ENCODE assay signal across 8 mouse cellular contexts in genomic region chr12:99964301-99965202, GRCm38 (mm10). TPM values are rescaled to one million over a fixed set of nuclear protein-coding genes. Genes with fewer than 3 reads are reported as not detected.
DNase-seq lines count a peak whose midpoint lies in the region; ATAC-seq and TF ChIP-seq lines count a peak whose summit lies in the region.

TSS of gene Kcnk13 (plus strand) at chr12:99964499.

- H3K9ac ChIP-seq in ES-Bruce4 (ENCODE audit: low read depth, poor library complexity, severe bottlenecking): peak within 1 kb of the TSS; percentile 10; the same call in 1 of the 2 replicates
- H3K9ac ChIP-seq in forebrain, embryonic 13.5 days: peak within 1 kb of the TSS; percentile 60
- H3K9ac ChIP-seq in neural tube, embryonic 15.5 days (replicated peaks): peak within 1 kb of the TSS; percentile 53

- H3K36me3 ChIP-seq in ES-Bruce4 (ENCODE audit: control insufficient read depth, insufficient read depth, low read length, poor library complexity, severe bottlenecking): no peaks in the 10 kb centered on the region
- H3K36me3 ChIP-seq in forebrain, embryonic 13.5 days (ENCODE audit: poor library complexity, severe bottlenecking): no peaks in the 10 kb centered on the region
- no peaks in the 10 kb centered on the region for H3K36me3 ChIP-seq in neural tube, embryonic 15.5 days
- no peaks in the 10 kb centered on the region for H3K36me3 ChIP-seq in thymus, adult 2 months (ENCODE audit: control insufficient read depth, insufficient read depth, low read length)

- H3K4me2 ChIP-seq in forebrain, embryonic 13.5 days: peak within 1 kb of the TSS; percentile 98
- H3K4me2 ChIP-seq in neural tube, embryonic 15.5 days: peak within 1 kb of the TSS; percentile 98

- peak; percentile 76 for ATAC-seq in forebrain, embryonic 13.5 days
- ATAC-seq in neural tube, embryonic 15.5 days (ENCODE audit: low FRiP score): peak; percentile 59; the same call in 1 of the 2 replicates

- no peaks in the 10 kb centered on the region for H3K4me1 ChIP-seq in ES-Bruce4 (ENCODE audit: control insufficient read depth, insufficient read depth, low read length)
- H3K4me1 ChIP-seq in forebrain, embryonic 13.5 days: peaks cover 42% of the 10 kb centered on the region
- H3K4me1 ChIP-seq in lung, adult 2 months (ENCODE audit: control insufficient read depth, insufficient read depth, low read length): peaks cover 6% of the 10 kb centered on the region; the same call in 1 of the 2 replicates
- H3K4me1 ChIP-seq in neural tube, embryonic 15.5 days: peaks cover 28% of the 10 kb centered on the region
- H3K4me1 ChIP-seq in thymus, adult 2 months (replicated peaks; ENCODE audit: control insufficient read depth, insufficient read depth, low read length): peaks cover 17% of the 10 kb centered on the region

- WGBS in forebrain, embryonic 13.5 days: under 1% methylated on average over 39 of the region's 39 CpGs
- WGBS in lung, adult 2 months: 2% methylated on average over 39 of the region's 39 CpGs
- WGBS in neural tube, embryonic 15.5 days: 1% methylated on average over 39 of the region's 39 CpGs
- whole genome bisulfite sequencing in thymus, adult 2 months: 3% methylated on average over 39 of the region's 39 CpGs

- no peak for TF ChIP-seq POLR2A in ES-Bruce4 (IDR thresholded peaks at IDR 0.05; ENCODE audit: insufficient read depth, low read length)
- no peak for TF ChIP-seq POLR2A in lung, adult 2 months (IDR thresholded peaks at IDR 0.05; ENCODE audit: borderline replicate concordance, extremely low read depth, low read depth, low read length)
- no peak for TF ChIP-seq POLR2A in thymus, adult 2 months (IDR thresholded peaks at IDR 0.05; ENCODE audit: control insufficient read depth, extremely low read depth, insufficient read depth, low read length, poor library complexity)

- intact Hi-C loops in heart, postnatal 25 days (cut with DNase I): loop anchor here (5.0 kb wide), 3 partner anchors 57 to 882 kb away; no protein-coding TSS in a partner anchor

- H3K4me3 ChIP-seq in ES-Bruce4 (ENCODE audit: low read depth, low read length): peak within 1 kb of the TSS; percentile 54
- peak within 1 kb of the TSS; percentile 56 for H3K4me3 ChIP-seq in forebrain, embryonic 13.5 days
- peak within 1 kb of the TSS; percentile 51 for H3K4me3 ChIP-seq in lung, adult 2 months (replicated peaks; ENCODE audit: extremely low read depth, low read depth, low read length)
- H3K4me3 ChIP-seq in neural tube, embryonic 15.5 days (replicated peaks): peak within 1 kb of the TSS; percentile 56
- peak within 1 kb of the TSS; percentile 32 for H3K4me3 ChIP-seq in thymus, adult 2 months (ENCODE audit: control insufficient read depth, insufficient read depth, low read length)

- H3K9me3 ChIP-seq in ES-Bruce4 (replicated peaks; ENCODE audit: control insufficient read depth, insufficient read depth, low read length, poor library complexity, severe bottlenecking): no peaks in the 10 kb centered on the region
- no peaks in the 10 kb centered on the region for H3K9me3 ChIP-seq in forebrain, embryonic 13.5 days (replicated peaks)
- no peaks in the 10 kb centered on the region for H3K9me3 ChIP-seq in neural tube, embryonic 15.5 days (replicated peaks)

- no peak within 1 kb of the TSS for H3K27ac ChIP-seq in ES-Bruce4 (ENCODE audit: insufficient read depth, low read length)
- H3K27ac ChIP-seq in forebrain, embryonic 13.5 days: no peak within 1 kb of the TSS
- H3K27ac ChIP-seq in neural tube, embryonic 15.5 days (replicated peaks): no peak within 1 kb of the TSS
- H3K27ac ChIP-seq in thymus, adult 2 months (ENCODE audit: control insufficient read depth, insufficient read depth, low read length): no peak within 1 kb of the TSS

- no peak for TF ChIP-seq EP300 in ES-Bruce4 (IDR thresholded peaks at IDR 0.05; ENCODE audit: insufficient read depth, low read depth, low read length)

- peak; percentile 93 for TF ChIP-seq CTCF in ES-Bruce4 (IDR thresholded peaks at IDR 0.05; ENCODE audit: low read depth, low read length)
- peak; percentile 84 for TF ChIP-seq CTCF in lung, adult 2 months (IDR thresholded peaks at IDR 0.05; ENCODE audit: insufficient read depth, low read length)
- peak; percentile 85 for TF ChIP-seq CTCF in thymus, adult 2 months (IDR thresholded peaks at IDR 0.05; ENCODE audit: borderline replicate concordance, control insufficient read depth, extremely low read depth, insufficient read depth, low read length, poor library complexity)

- DNase-seq in c-Kit-positive CD71-positive TER-119-positive erythroid progenitor cells, embryonic 14.5 days (ENCODE audit: low spot score): peak; percentile 47
- DNase-seq in heart, postnatal 25 days (ENCODE audit: low spot score): peak; percentile 35
- DNase-seq in layer of hippocampus, adult 18-20 months (ENCODE audit: low spot score in 2 of 2): peak; percentile 52 to 83
- DNase-seq in lung, adult 2 months: peak; percentile 49
- peak; percentile 45 for DNase-seq in thymus, adult 2 months

- peaks cover 14% of the 10 kb centered on the region for H3K27me3 ChIP-seq in ES-Bruce4 (ENCODE audit: control insufficient read depth, insufficient read depth, low read length, poor library complexity, severe bottlenecking)
- peaks cover 70% of the 10 kb centered on the region for H3K27me3 ChIP-seq in forebrain, embryonic 13.5 days
- peaks cover 72% of the 10 kb centered on the region for H3K27me3 ChIP-seq in neural tube, embryonic 15.5 days (replicated peaks)
- peaks cover 20% of the 10 kb centered on the region for H3K27me3 ChIP-seq in thymus, adult 2 months (ENCODE audit: control insufficient read depth, insufficient read depth, low read length)

RNA-seq across cellular contexts. Expression of gene Kcnk13, which starts in this region (rescaled TPM):
- not detected in 2 replicates for polyA plus RNA-seq in ES-Bruce4 (2011; ENCODE audit: insufficient read depth, insufficient read length, low read depth, missing spikeins)
- 0.49 and 0.88 TPM in 2 replicates for polyA plus RNA-seq in forebrain, embryonic 13.5 days (2015; fragmentation: Nextera tagmentation; extraction: Ambion mirVana)
- under 1 TPM; 0.22 to 0.36 TPM for total RNA-seq in heart, postnatal 25 days (2021)
- 1 to 10 TPM; 8.1 to 8.7 TPM for total RNA-seq in layer of hippocampus, adult 18-20 months (2021)
- polyA plus RNA-seq in lung, adult 2 months (2012; rRNA removed): 2.5 and 3.0 TPM in 2 replicates
- polyA plus RNA-seq in neural tube, embryonic 15.5 days (2015; fragmentation: Nextera tagmentation; extraction: Ambion mirVana): 0.83 and 1.1 TPM in 2 replicates
- 0.90 and 1.1 TPM in 2 replicates for polyA plus RNA-seq in thymus, adult 2 months (2012; rRNA removed)

Comparison
In these comparisons a context has a peak if more than half of its experiments do, and no peak if none do; other contexts are left out.
1. RNA of gene Kcnk13 (total RNA-seq): 8.1 to 8.7 TPM in layer of hippocampus, adult 18-20 months; 0.22 to 0.36 TPM in heart, postnatal 25 days; every median in the first group is over 4 times any median in the second.
2. Peak in ATAC-seq, H3K4me3 ChIP-seq, H3K9ac ChIP-seq and H3K4me2 ChIP-seq in forebrain, embryonic 13.5 days; RNA of the gene not detected or under 1 TPM.
3. Peak in DNase-seq in heart, postnatal 25 days; RNA of the gene not detected or under 1 TPM.
4. H3K9ac ChIP-seq: peak in every context shown above with its lines; median percentile 60 in forebrain, embryonic 13.5 days; 53 in neural tube, embryonic 15.5 days; 10 in ES-Bruce4.
5. Peak in every context shown above with its lines, with median percentiles within 50 percentile points of each other: H3K4me3 ChIP-seq, CTCF ChIP-seq and DNase-seq.